Mouse (Mus musculus): ENCODE data around the gene Greb1. TPM values are rescaled to one million over a fixed set of nuclear protein-coding genes. Genes with fewer than 3 reads are reported as not detected.

Greb1 gene
- polyA plus RNA-seq, 1 experiment, result not detected

GRCm38 (mm10) chr12:16793371-16793770, 7.3 kb downstream of the Greb1 start:
- H3K9me3 ChIP-seq (ENCODE audit: control insufficient read depth, low read length), result no peaks in the 10 kb centered on the region
- TF ChIP-seq TAL1 (IDR thresholded peaks at IDR 0.05; ENCODE audit: low read length), result no peak
- TF ChIP-seq GATA1 (IDR thresholded peaks at IDR 0.05; ENCODE audit: low read length), result no peak
- H3K4me3 ChIP-seq (replicated peaks), result no peak overlapping the region
- H3K36me3 ChIP-seq (ENCODE audit: control insufficient read depth), result no peaks in the 10 kb centered on the region
- no peaks in the 10 kb centered on the region for H3K4me1 ChIP-seq (ENCODE audit: control insufficient read depth)
- H3K27me3 ChIP-seq (ENCODE audit: control insufficient read depth), result no peaks in the 10 kb centered on the region

DNA sequence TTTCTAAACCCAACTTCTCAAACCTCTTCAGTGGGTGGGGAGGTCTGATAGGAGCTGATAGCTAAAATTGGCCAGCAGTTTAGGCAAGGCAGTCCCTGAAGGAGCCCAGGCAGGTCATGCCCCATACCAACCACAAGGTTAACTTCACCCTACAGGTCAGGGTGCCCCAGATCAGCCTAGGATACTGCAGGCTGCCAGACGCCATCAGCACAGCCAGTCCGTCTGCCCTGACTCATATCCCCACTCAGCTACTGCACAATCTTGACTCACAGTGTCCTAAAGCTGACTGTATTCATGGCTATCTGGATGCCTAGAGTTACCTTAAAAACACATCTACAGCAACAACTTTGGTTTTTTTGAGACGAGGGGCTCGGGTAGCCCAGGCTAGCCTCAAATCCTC, 10.2 kb downstream of the Greb1 start:
- Histone ChIP-seq H3K9me3 (ENCODE audit: control insufficient read depth, low read length) (no peaks in the 10 kb centered on the region), H3K27me3 (ENCODE audit: control insufficient read depth) (no peaks in the 10 kb centered on the region), H3K36me3 (ENCODE audit: control insufficient read depth) (no peaks in the 10 kb centered on the region), H3K4me3 (replicated peaks) (no peak overlapping the region), H3K4me1 (ENCODE audit: control insufficient read depth) (no peaks in the 10 kb centered on the region)
- no peak for TF ChIP-seq GATA1 (IDR thresholded peaks at IDR 0.05; ENCODE audit: low read length)
- no peak for TF ChIP-seq TAL1 (IDR thresholded peaks at IDR 0.05; ENCODE audit: low read length)

- H3K4me3 ChIP-seq (replicated peaks), result no peak overlapping the region
- H3K9me3 ChIP-seq (ENCODE audit: control insufficient read depth, low read length), result no peaks in the 10 kb centered on the region
- no peaks in the 10 kb centered on the region for H3K27me3 ChIP-seq (ENCODE audit: control insufficient read depth)
- TF ChIP-seq GATA1 (IDR thresholded peaks at IDR 0.05; ENCODE audit: low read length) (no peak), TAL1 (IDR thresholded peaks at IDR 0.05; ENCODE audit: low read length) (no peak)
- H3K4me1 ChIP-seq (ENCODE audit: control insufficient read depth), result no peaks in the 10 kb centered on the region
- no peaks in the 10 kb centered on the region for H3K36me3 ChIP-seq (ENCODE audit: control insufficient read depth)
Observed at GRCm38 (mm10) chr12:16789756-16790155, 10.9 kb downstream of the Greb1 start.

DNA sequence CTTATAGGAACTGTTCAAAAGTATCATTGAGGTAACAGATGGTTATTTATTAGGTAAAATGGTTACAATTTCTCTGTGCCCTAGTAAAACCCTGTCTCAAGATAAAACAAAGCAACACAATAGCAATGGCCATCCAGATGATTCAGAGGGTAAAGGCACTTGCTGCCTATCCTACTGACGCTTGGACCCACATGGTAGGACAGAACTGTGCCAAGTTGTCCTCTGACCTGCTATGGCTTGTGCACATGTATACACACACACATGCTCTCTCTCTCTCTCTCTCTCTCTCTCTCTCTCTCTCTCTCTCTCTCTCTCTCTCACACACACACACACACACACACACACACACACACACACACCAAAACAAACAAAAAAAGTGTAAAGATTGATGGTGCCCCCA, 11.5 kb downstream of the Greb1 start:
- Histone ChIP-seq H3K4me1 (ENCODE audit: control insufficient read depth) (no peaks in the 10 kb centered on the region), H3K9me3 (ENCODE audit: control insufficient read depth, low read length) (no peaks in the 10 kb centered on the region), H3K4me3 (replicated peaks) (no peak overlapping the region), H3K27me3 (ENCODE audit: control insufficient read depth) (no peaks in the 10 kb centered on the region), H3K36me3 (ENCODE audit: control insufficient read depth) (no peaks in the 10 kb centered on the region)
- no peak for TF ChIP-seq GATA1 (IDR thresholded peaks at IDR 0.05; ENCODE audit: low read length)
- TF ChIP-seq TAL1 (IDR thresholded peaks at IDR 0.05; ENCODE audit: low read length), result no peak

DNA sequence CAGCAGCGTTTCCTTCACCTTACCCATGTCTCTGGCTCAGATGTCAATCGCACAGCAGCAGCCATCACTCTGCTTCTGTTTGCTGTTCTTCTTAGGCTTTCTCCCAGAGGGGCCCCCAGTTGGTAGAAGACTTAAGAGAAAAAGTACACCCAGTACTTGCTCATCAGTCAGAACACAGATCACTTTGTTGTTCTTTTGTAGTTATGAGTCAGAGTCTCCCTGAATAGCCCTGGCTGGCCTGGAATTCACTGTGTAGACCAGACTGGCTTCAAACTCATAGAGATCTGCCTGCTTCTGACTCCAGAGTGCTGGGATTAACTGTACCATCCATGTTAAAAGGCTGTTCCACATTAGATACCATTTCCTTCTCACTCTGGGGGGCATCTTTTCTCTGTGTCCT, 12.1 kb downstream of the Greb1 start:
- H3K36me3 ChIP-seq (ENCODE audit: control insufficient read depth), result no peaks in the 10 kb centered on the region
- no peaks in the 10 kb centered on the region for H3K9me3 ChIP-seq (ENCODE audit: control insufficient read depth, low read length)
- H3K4me3 ChIP-seq (replicated peaks), result no peak overlapping the region
- H3K4me1 ChIP-seq (ENCODE audit: control insufficient read depth), result no peaks in the 10 kb centered on the region
- H3K27me3 ChIP-seq (ENCODE audit: control insufficient read depth), result no peaks in the 10 kb centered on the region
- TF ChIP-seq TAL1 (IDR thresholded peaks at IDR 0.05; ENCODE audit: low read length) (no peak), GATA1 (IDR thresholded peaks at IDR 0.05; ENCODE audit: low read length) (no peak)

- Histone ChIP-seq H3K9me3 (ENCODE audit: control insufficient read depth, low read length) (no peaks in the 10 kb centered on the region), H3K36me3 (ENCODE audit: control insufficient read depth) (no peaks in the 10 kb centered on the region), H3K27me3 (ENCODE audit: control insufficient read depth) (no peaks in the 10 kb centered on the region), H3K4me1 (ENCODE audit: control insufficient read depth) (no peaks in the 10 kb centered on the region), H3K4me3 (replicated peaks) (no peak overlapping the region)
- TF ChIP-seq TAL1 (IDR thresholded peaks at IDR 0.05; ENCODE audit: low read length), result no peak
- no peak for TF ChIP-seq GATA1 (IDR thresholded peaks at IDR 0.05; ENCODE audit: low read length)
Observed at GRCm38 (mm10) chr12:16781034-16781746, 19.5 kb downstream of the Greb1 start.

- H3K9me3 ChIP-seq (ENCODE audit: control insufficient read depth, low read length), result no peaks in the 10 kb centered on the region
- H3K36me3 ChIP-seq (ENCODE audit: control insufficient read depth), result no peaks in the 10 kb centered on the region
- no peak overlapping the region for H3K4me3 ChIP-seq (replicated peaks)
- H3K4me1 ChIP-seq (ENCODE audit: control insufficient read depth), result no peaks in the 10 kb centered on the region
- TF ChIP-seq GATA1 (IDR thresholded peaks at IDR 0.05; ENCODE audit: low read length) (no peak), TAL1 (IDR thresholded peaks at IDR 0.05; ENCODE audit: low read length) (no peak)
- H3K27me3 ChIP-seq (ENCODE audit: control insufficient read depth), result no peaks in the 10 kb centered on the region
Observed at GRCm38 (mm10) chr12:16780320-16780719, 20.4 kb downstream of the Greb1 start.

GRCm38 (mm10) chr12:16779165-16779564, 21.5 kb downstream of the Greb1 start:
- TF ChIP-seq TAL1 (IDR thresholded peaks at IDR 0.05; ENCODE audit: low read length), result no peak
- TF ChIP-seq GATA1 (IDR thresholded peaks at IDR 0.05; ENCODE audit: low read length), result no peak
- H3K4me3 ChIP-seq (replicated peaks), result no peak overlapping the region
- H3K4me1 ChIP-seq (ENCODE audit: control insufficient read depth), result no peaks in the 10 kb centered on the region
- H3K9me3 ChIP-seq (ENCODE audit: control insufficient read depth, low read length), result no peaks in the 10 kb centered on the region
- H3K36me3 ChIP-seq (ENCODE audit: control insufficient read depth), result no peaks in the 10 kb centered on the region
- no peaks in the 10 kb centered on the region for H3K27me3 ChIP-seq (ENCODE audit: control insufficient read depth)

- Histone ChIP-seq H3K9me3 (ENCODE audit: control insufficient read depth, low read length) (no peaks in the 10 kb centered on the region), H3K27me3 (ENCODE audit: control insufficient read depth) (no peaks in the 10 kb centered on the region), H3K36me3 (ENCODE audit: control insufficient read depth) (no peaks in the 10 kb centered on the region), H3K4me3 (replicated peaks) (no peak overlapping the region), H3K4me1 (ENCODE audit: control insufficient read depth) (no peaks in the 10 kb centered on the region)
- TF ChIP-seq TAL1 (IDR thresholded peaks at IDR 0.05; ENCODE audit: low read length) (no peak), GATA1 (IDR thresholded peaks at IDR 0.05; ENCODE audit: low read length) (no peak)
Observed at GRCm38 (mm10) chr12:16778523-16778922, 22.2 kb downstream of the Greb1 start.

DNA sequence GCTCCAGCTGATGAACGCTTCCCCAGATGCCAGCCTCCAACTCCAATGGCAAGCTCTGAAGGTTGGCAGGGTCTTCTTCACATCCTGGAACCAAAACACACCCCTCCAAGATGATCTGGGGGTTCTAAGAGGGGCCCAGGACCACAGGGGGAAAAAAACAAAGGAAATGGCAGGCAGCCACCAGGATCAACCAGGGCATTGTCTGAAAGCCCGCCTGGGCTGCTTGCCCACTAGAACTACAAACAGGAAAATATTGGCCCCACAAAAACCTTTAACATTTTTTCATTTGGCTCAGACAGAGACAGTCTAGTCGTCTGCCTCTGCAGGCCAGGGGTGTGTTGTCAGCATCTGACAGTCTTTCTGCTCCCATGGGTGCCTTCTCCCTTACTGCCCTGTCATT, 25.3 kb downstream of the Greb1 start:
- no peaks in the 10 kb centered on the region for H3K27me3 ChIP-seq (ENCODE audit: control insufficient read depth)
- H3K4me3 ChIP-seq (replicated peaks), result no peak overlapping the region
- TF ChIP-seq GATA1 (IDR thresholded peaks at IDR 0.05; ENCODE audit: low read length) (no peak), TAL1 (IDR thresholded peaks at IDR 0.05; ENCODE audit: low read length) (no peak)
- no peaks in the 10 kb centered on the region for H3K9me3 ChIP-seq (ENCODE audit: control insufficient read depth, low read length)
- H3K36me3 ChIP-seq (ENCODE audit: control insufficient read depth), result no peaks in the 10 kb centered on the region
- H3K4me1 ChIP-seq (ENCODE audit: control insufficient read depth), result no peaks in the 10 kb centered on the region
